Mouse (Mus musculus) neural tube, embryonic 12.5 days (tissue): ENCODE results near the gene Ahnak2. TPM values are rescaled to one million over a fixed set of nuclear protein-coding genes. Genes with fewer than 3 reads are reported as not detected.

Experiments used
- ATAC-seq: fragments of 200-750 bp; cut with Nextera tagmentation; 2 replicates; pipeline ENCODE4 v1.8.0; 2017; ENCODE audit warnings: low read depth, mild to moderate bottlenecking, moderate TSS enrichment, moderate library complexity; ENCODE audit not compliant: low FRiP score
- H3K27ac ChIP-seq: fragments of 300-500 bp; sonication (generic); 2 replicates; pipeline ENCODE4 v1.5.1; 2016
- H3K27me3 ChIP-seq: fragments of 300-500 bp; sonication (generic); replicated peaks from 2 replicates; pipeline ENCODE4 v1.6.1; 2016; ENCODE audit warnings: mild to moderate bottlenecking
- H3K36me3 ChIP-seq: fragments of 300-500 bp; sonication (generic); 2 replicates; pipeline ENCODE4 v1.6.1; 2016; ENCODE audit warnings: mild to moderate bottlenecking
- H3K4me1 ChIP-seq: fragments of 300-500 bp; sonication (generic); 2 replicates; pipeline ENCODE4 v1.6.1; 2016
- H3K4me2 ChIP-seq: fragments of 300-500 bp; sonication (generic); replicated peaks from 2 replicates; pipeline ENCODE4 v1.6.1; 2016; ENCODE audit warnings: mild to moderate bottlenecking
- H3K4me3 ChIP-seq: fragments of 300-500 bp; sonication (generic); 2 replicates; pipeline ENCODE4 v1.5.1; 2016
- H3K9ac ChIP-seq: fragments of 300-500 bp; sonication (generic); 2 replicates; pipeline ENCODE4 v1.6.1; 2016; ENCODE audit warnings: mild to moderate bottlenecking
- H3K9me3 ChIP-seq: fragments of 300-500 bp; sonication (generic); 2 replicates; pipeline ENCODE4 v1.6.1; 2016; ENCODE audit warnings: mild to moderate bottlenecking
- WGBS: fragments of 180-500 bp; shearing (Covaris S2); methylation state at CpG from one replicate; pipeline ENCODE4 v1.1.7; 2016; 5-methylcytosine and 5-hydroxymethylcytosine counted together
- polyA plus RNA-seq: library from polyadenylated mRNA; unstranded; fragments of >200 nt; fragmentation: Nextera tagmentation; extraction: Ambion mirVana; gene quantifications from 2 replicates; pipeline ENCODE4 v1.2.1, GENCODE M21; 2016

Ahnak2 gene
- polyA plus RNA-seq, 1 experiment from 2014 or later, result 0.93 TPM

- Histone ChIP-seq H3K4me1 (no peaks in the 10 kb centered on the region), H3K9me3 (no peaks in the 10 kb centered on the region), H3K4me3 (no peak overlapping the region), H3K9ac (no peak overlapping the region), H3K4me2 (no peak overlapping the region), H3K27ac (no peak overlapping the region), H3K36me3 (peaks cover 71% of the 10 kb centered on the region), H3K27me3 (no peaks in the 10 kb centered on the region)
- WGBS, result 89% methylated on average over 19 of the region's 19 CpGs
- no peak for ATAC-seq
These were observed 67.4 kb downstream of the Ahnak2 start for GRCm38 (mm10) chr12:112734881-112735655.

- 78% methylated on average over 2 of the region's 2 CpGs for WGBS
- no peak for ATAC-seq
These were observed 68.2 kb downstream of the Ahnak2 start for GRCm38 (mm10) chr12:112734108-112734820.

GRCm38 (mm10) chr12:112732591-112732990 lies 69.9 kb downstream of the Ahnak2 start:
- no peaks in the 10 kb centered on the region for H3K9me3 ChIP-seq
- H3K4me1 ChIP-seq, result peaks cover 2% of the 10 kb centered on the region; the same call in 1 of the 2 replicates
- ATAC-seq, result no peak
- H3K27me3 ChIP-seq, result no peaks in the 10 kb centered on the region
- H3K27ac ChIP-seq, result no peak overlapping the region
- peaks cover 47% of the 10 kb centered on the region for H3K36me3 ChIP-seq
- H3K9ac ChIP-seq, result no peak overlapping the region
- no peak overlapping the region for H3K4me2 ChIP-seq
- WGBS, result 86% methylated on average over 10 of the region's 10 CpGs
- H3K4me3 ChIP-seq, result no peak overlapping the region

More at GRCm38 (mm10) chr12:112734108-112734820, 68.2 kb downstream of the Ahnak2 start:
- Histone ChIP-seq H3K36me3 (peaks cover 63% of the 10 kb centered on the region), H3K27ac (no peak overlapping the region), H3K4me2 (no peak overlapping the region), H3K9me3 (no peaks in the 10 kb centered on the region), H3K4me1 (no peaks in the 10 kb centered on the region), H3K4me3 (no peak overlapping the region), H3K9ac (no peak overlapping the region), H3K27me3 (no peaks in the 10 kb centered on the region)

- Histone ChIP-seq H3K9ac (no peak overlapping the region), H3K4me2 (no peak overlapping the region), H3K4me3 (no peak overlapping the region), H3K4me1 (peaks cover 5% of the 10 kb centered on the region; the same call in 1 of the 2 replicates), H3K27ac (no peak overlapping the region), H3K27me3 (no peaks in the 10 kb centered on the region), H3K36me3 (peaks cover 32% of the 10 kb centered on the region), H3K9me3 (no peaks in the 10 kb centered on the region)
- no peak for ATAC-seq
- WGBS, result 92% methylated on average over 14 of the region's 14 CpGs
These were observed 71.6 kb downstream of the Ahnak2 start for GRCm38 (mm10) chr12:112730808-112731207.

- ATAC-seq, result no peak
- Histone ChIP-seq H3K27me3 (peaks cover 9% of the 10 kb centered on the region), H3K4me1 (peaks cover 16% of the 10 kb centered on the region), H3K4me2 (no peak overlapping the region), H3K9me3 (no peaks in the 10 kb centered on the region), H3K36me3 (peaks cover 19% of the 10 kb centered on the region), H3K27ac (no peak overlapping the region), H3K4me3 (no peak overlapping the region), H3K9ac (no peak overlapping the region)
- 71% methylated on average over 8 of the region's 8 CpGs for WGBS
These were observed 74.7 kb downstream of the Ahnak2 start for GRCm38 (mm10) chr12:112727801-112728200.

GRCm38 (mm10) chr12:112724077-112724805 lies 78.2 kb downstream of the Ahnak2 start:
- Histone ChIP-seq H3K4me3 (no peak overlapping the region), H3K27me3 (peaks cover 32% of the 10 kb centered on the region), H3K27ac (no peak overlapping the region), H3K4me1 (peaks cover 30% of the 10 kb centered on the region), H3K9ac (no peak overlapping the region), H3K4me2 (no peak overlapping the region), H3K9me3 (no peaks in the 10 kb centered on the region), H3K36me3 (no peaks in the 10 kb centered on the region)
- 0 out of 2 replicates have a peak, but pooled peaks have one; percentile 18 for ATAC-seq
- 79% methylated on average over 11 of the region's 11 CpGs for WGBS

GRCm38 (mm10) chr12:112723445-112723844 lies 79.0 kb downstream of the Ahnak2 start:
- Histone ChIP-seq H3K4me1 (peaks cover 30% of the 10 kb centered on the region), H3K27ac (no peak overlapping the region), H3K9ac (peak overlapping the region; percentile 87; the same call in 1 of the 2 replicates), H3K4me2 (peak overlapping the region; percentile 100), H3K36me3 (no peaks in the 10 kb centered on the region), H3K27me3 (peaks cover 32% of the 10 kb centered on the region), H3K9me3 (no peaks in the 10 kb centered on the region), H3K4me3 (0 out of 2 replicates have a peak overlapping the region, but pooled peaks have one; percentile 86)
- 86% methylated on average over 6 of the region's 6 CpGs for WGBS
- no peak for ATAC-seq

GRCm38 (mm10) chr12:112723028-112723330 lies 79.5 kb downstream of the Ahnak2 start:
- ATAC-seq, result peak; percentile 3; the same call in 1 of the 2 replicates
- Histone ChIP-seq H3K27ac (no peak overlapping the region), H3K27me3 (peaks cover 32% of the 10 kb centered on the region), H3K9me3 (no peaks in the 10 kb centered on the region), H3K4me1 (peaks cover 30% of the 10 kb centered on the region), H3K36me3 (no peaks in the 10 kb centered on the region), H3K4me2 (peak overlapping the region; percentile 100), H3K4me3 (peak overlapping the region; percentile 86), H3K9ac (peak overlapping the region; percentile 87)
- 14% methylated on average over 5 of the region's 5 CpGs for WGBS

- peak overlapping the region; percentile 86 for H3K4me3 ChIP-seq
- peaks cover 32% of the 10 kb centered on the region for H3K27me3 ChIP-seq
- H3K9me3 ChIP-seq, result no peaks in the 10 kb centered on the region
- H3K36me3 ChIP-seq, result no peaks in the 10 kb centered on the region
- H3K9ac ChIP-seq, result peak overlapping the region; percentile 87
- WGBS, result under 1% methylated on average over 75 of the region's 75 CpGs
- peak; percentile 46 for ATAC-seq
- no peak overlapping the region for H3K27ac ChIP-seq
- H3K4me2 ChIP-seq, result peak overlapping the region; percentile 100
- peaks cover 27% of the 10 kb centered on the region for H3K4me1 ChIP-seq
These were observed 80.0 kb downstream of the Ahnak2 start for GRCm38 (mm10) chr12:112722240-112723027.
